Mouse (Mus musculus): ENCODE measurements at regions not wholly inside any gene's neighbourhood (a gene's known extent, or its start where the extent isn't known, plus 50 kb on each side); places are given as distances from the start of the nearest gene placed in this dataset.

DNA sequence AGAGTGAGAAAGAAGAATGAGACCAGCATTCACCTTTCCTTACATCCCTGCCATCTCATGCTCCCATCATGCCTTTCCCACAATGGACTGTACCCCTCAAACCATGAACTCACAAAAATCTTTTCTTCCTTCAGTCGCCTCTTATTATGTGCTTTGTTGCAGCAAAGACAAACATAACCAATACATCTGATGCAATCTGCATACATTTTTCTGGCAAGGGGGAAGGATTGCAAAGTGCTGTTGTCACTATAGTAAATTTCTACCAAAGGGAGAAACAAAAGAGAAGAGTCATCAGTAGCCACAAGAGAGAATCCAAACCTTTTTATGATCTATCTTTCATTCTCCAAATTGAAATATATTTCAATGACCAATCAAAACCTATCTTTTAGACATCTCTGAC, 884.4 kb downstream of the Gsdmc2 start:
- no peak for TF ChIP-seq POLR2A (IDR thresholded peaks at IDR 0.05; ENCODE audit: insufficient read length, low read depth)
- no peak for TF ChIP-seq POLR2AphosphoS2 (IDR thresholded peaks at IDR 0.05; ENCODE audit: insufficient read length, low read depth)
- no peak for TF ChIP-seq MYOG (IDR thresholded peaks at IDR 0.05; ENCODE audit: control insufficient read depth in 1 of 3, insufficient read depth in 1 of 3, insufficient read length in 2 of 3, low read depth in 2 of 3)
- no peak for TF ChIP-seq MYOD1 (IDR thresholded peaks at IDR 0.05; ENCODE audit: control insufficient read depth in 1 of 3, insufficient read length in 2 of 3, low read depth in 2 of 3)
- peak; percentile 79 for TF ChIP-seq CEBPB (IDR thresholded peaks at IDR 0.05; ENCODE audit: insufficient read depth, poor library complexity, severe bottlenecking)
- TF ChIP-seq TCF12 (IDR thresholded peaks at IDR 0.05; ENCODE audit: insufficient read depth, poor library complexity, severe bottlenecking) = no peak
- TF ChIP-seq SRF (IDR thresholded peaks at IDR 0.05; ENCODE audit: control insufficient read depth, insufficient read length, low read depth) = no peak
